Mouse (Mus musculus): ENCODE measurements around the gene Ccdc110. TPM values are rescaled to one million over a fixed set of nuclear protein-coding genes. Genes with fewer than 3 reads are reported as not detected.

Ccdc110 gene
- total RNA-seq (2022), result 1 to 10 TPM in 1 of 4 experiments, under 1 TPM in 3; 0.45 to 1.2 (median 0.67) TPM

- peak; percentile 91 to 97 for DNase-seq (ENCODE audit: low spot score in 2 of 2)
These were observed at the start of gene Ccdc110 for GRCm38 (mm10) chr8:45934582-45935014. Gene Ccdc110, plus strand, starts transcription at chr8:45934619.

- DNase-seq (ENCODE audit: low spot score in 2 of 2), result no peak
These were observed 49.2 kb upstream of the Ccdc110 start, which contains the start of gene Pdlim3 for GRCm38 (mm10) chr8:45885202-45885685. Gene Pdlim3, plus strand, starts transcription at chr8:45885461.

GRCm38 (mm10) chr8:45885775-45886174 is 48.6 kb upstream of the Ccdc110 start:
- DNase-seq (ENCODE audit: low spot score in 2 of 2), result no peak

GRCm38 (mm10) chr8:45889737-45890136 is 44.7 kb upstream of the Ccdc110 start:
- DNase-seq (ENCODE audit: low spot score in 2 of 2), result no peak

- no peak for DNase-seq (ENCODE audit: low spot score in 2 of 2)
These were observed 37.8 kb upstream of the Ccdc110 start for GRCm38 (mm10) chr8:45896590-45896989.

- DNase-seq (ENCODE audit: low spot score in 2 of 2), result no peak
These were observed 34.6 kb upstream of the Ccdc110 start for GRCm38 (mm10) chr8:45899783-45900182.

- DNase-seq (ENCODE audit: low spot score in 2 of 2), result no peak
These were observed 32.8 kb upstream of the Ccdc110 start for GRCm38 (mm10) chr8:45901626-45902025.

GRCm38 (mm10) chr8:45903659-45904058 is 30.8 kb upstream of the Ccdc110 start:
- DNase-seq (ENCODE audit: low spot score in 2 of 2), result no peak

- no peak for DNase-seq (ENCODE audit: low spot score in 2 of 2)
These were observed 28.7 kb upstream of the Ccdc110 start for GRCm38 (mm10) chr8:45905591-45906250.

GRCm38 (mm10) chr8:45906251-45906619 is 28.2 kb upstream of the Ccdc110 start:
- no peak for DNase-seq (ENCODE audit: low spot score in 2 of 2)

GRCm38 (mm10) chr8:45913707-45914106 is 20.7 kb upstream of the Ccdc110 start:
- no peak for DNase-seq (ENCODE audit: low spot score in 2 of 2)

GRCm38 (mm10) chr8:45916496-45916895 is 17.9 kb upstream of the Ccdc110 start:
- no peak for DNase-seq (ENCODE audit: low spot score in 2 of 2)

- no peak for DNase-seq (ENCODE audit: low spot score in 2 of 2)
These were observed 17.3 kb upstream of the Ccdc110 start for GRCm38 (mm10) chr8:45917040-45917679.

- no peak for DNase-seq (ENCODE audit: low spot score in 2 of 2)
These were observed 15.5 kb upstream of the Ccdc110 start for GRCm38 (mm10) chr8:45918891-45919290.

GRCm38 (mm10) chr8:45920392-45920791 is 14.0 kb upstream of the Ccdc110 start:
- no peak for DNase-seq (ENCODE audit: low spot score in 2 of 2)

GRCm38 (mm10) chr8:45922116-45922515 is 12.3 kb upstream of the Ccdc110 start:
- no peak for DNase-seq (ENCODE audit: low spot score in 2 of 2)

- no peak for DNase-seq (ENCODE audit: low spot score in 2 of 2)
These were observed 2.6 kb downstream of the Ccdc110 start for GRCm38 (mm10) chr8:45936986-45937385.

- no peak for DNase-seq (ENCODE audit: low spot score in 2 of 2)
These were observed 11.9 kb downstream of the Ccdc110 start for GRCm38 (mm10) chr8:45946283-45946682.

- no peak for DNase-seq (ENCODE audit: low spot score in 2 of 2)
These were observed 16.2 kb downstream of the Ccdc110 start for GRCm38 (mm10) chr8:45950622-45951021.

- DNase-seq (ENCODE audit: low spot score in 2 of 2), result no peak
These were observed 36.5 kb downstream of the Ccdc110 start for GRCm38 (mm10) chr8:45970894-45971293.

- no peak for DNase-seq (ENCODE audit: low spot score in 2 of 2)
These were observed 39.6 kb downstream of the Ccdc110 start for GRCm38 (mm10) chr8:45973988-45974505.

- DNase-seq (ENCODE audit: low spot score in 2 of 2), result peak; percentile 98
These were observed 40.9 kb downstream of the Ccdc110 start, which contains the start of the genes 1700029J07Rik and Ufsp2 for GRCm38 (mm10) chr8:45975126-45975836. Gene 1700029J07Rik, minus strand, starts transcription at chr8:45975252. Gene Ufsp2, plus strand, starts transcription at chr8:45975528.
